Mouse (Mus musculus) forebrain, embryonic 10.5 days (tissue): Measurements from ENCODE around the gene Mrnip. TPM values are rescaled to one million over a fixed set of nuclear protein-coding genes. Genes with fewer than 3 reads are reported as not detected.

Experiments used
- DNase-seq: peaks from one replicate; pipeline ENCODE4 v3.0.0-alpha.2; 2017; ENCODE audit warnings: low spot score; ENCODE audit errors: extremely low spot score
- H3K27ac ChIP-seq: fragments of 300-500 bp; sonication (generic); 2 replicates; pipeline ENCODE4 v1.5.1; 2016; ENCODE audit warnings: mild to moderate bottlenecking
- H3K27me3 ChIP-seq: fragments of 300-500 bp; sonication (generic); 2 replicates; pipeline ENCODE4 v1.6.1; 2016; ENCODE audit warnings: mild to moderate bottlenecking; ENCODE audit not compliant: poor library complexity, severe bottlenecking
- H3K36me3 ChIP-seq: fragments of 300-500 bp; sonication (generic); replicated peaks from 2 replicates; pipeline ENCODE4 v1.6.1; 2016; ENCODE audit warnings: mild to moderate bottlenecking, moderate library complexity
- H3K4me1 ChIP-seq: fragments of 300-500 bp; sonication (generic); 2 replicates; pipeline ENCODE4 v1.6.1; 2016
- H3K4me3 ChIP-seq: fragments of 300-500 bp; sonication (generic); 2 replicates; pipeline ENCODE4 v1.5.1; 2016; ENCODE audit warnings: mild to moderate bottlenecking, moderate library complexity
- H3K9me3 ChIP-seq: fragments of 300-500 bp; sonication (generic); 2 replicates; pipeline ENCODE4 v1.6.1; 2016; ENCODE audit warnings: mild to moderate bottlenecking, moderate library complexity
- WGBS: fragments of 180-500 bp; shearing (Covaris S2); methylation state at CpG from one replicate; pipeline ENCODE4 v1.1.7; 2016; 5-methylcytosine and 5-hydroxymethylcytosine counted together
- polyA plus RNA-seq: library from polyadenylated mRNA; unstranded; fragments of >200 nt; fragmentation: Nextera tagmentation; extraction: Ambion mirVana; gene quantifications from 2 replicates; pipeline ENCODE4 v1.2.1, GENCODE M21; 2016

Mrnip gene
- polyA plus RNA-seq, 1 experiment from 2014 or later: 25.9 TPM

GRCm38 (mm10) chr11:50168352-50168751 is 5.9 kb upstream of the Mrnip start:
- H3K4me3 ChIP-seq: no peak overlapping the region
- no peaks in the 10 kb centered on the region for H3K9me3 ChIP-seq
- H3K27me3 ChIP-seq: no peaks in the 10 kb centered on the region
- no peak overlapping the region for H3K27ac ChIP-seq
- no peaks in the 10 kb centered on the region for H3K4me1 ChIP-seq
- H3K36me3 ChIP-seq: peaks cover 68% of the 10 kb centered on the region
- WGBS: 92% methylated on average over 5 of the region's 5 CpGs
- DNase-seq: no peak

GRCm38 (mm10) chr11:50174730-50175187 is 515 bp downstream of the Mrnip start:
- H3K4me3 ChIP-seq: peak overlapping the region; percentile 73
- peak; percentile 96 for DNase-seq
- H3K27ac ChIP-seq: peak overlapping the region; percentile 89
- H3K36me3 ChIP-seq: peaks cover 38% of the 10 kb centered on the region
- no peaks in the 10 kb centered on the region for H3K9me3 ChIP-seq
- peaks cover 7% of the 10 kb centered on the region for H3K4me1 ChIP-seq
- H3K27me3 ChIP-seq: no peaks in the 10 kb centered on the region
- WGBS: under 1% methylated on average over 27 of the region's 27 CpGs

- DNase-seq: no peak
- Histone ChIP-seq H3K27me3 (no peaks in the 10 kb centered on the region), H3K4me3 (no peak overlapping the region), H3K36me3 (peaks cover 24% of the 10 kb centered on the region), H3K4me1 (peaks cover 7% of the 10 kb centered on the region), H3K27ac (no peak overlapping the region), H3K9me3 (no peaks in the 10 kb centered on the region)
- 87% methylated on average over 3 of the region's 3 CpGs for WGBS
Observed at GRCm38 (mm10) chr11:50176351-50176750, 2.1 kb downstream of the Mrnip start.

DNA sequence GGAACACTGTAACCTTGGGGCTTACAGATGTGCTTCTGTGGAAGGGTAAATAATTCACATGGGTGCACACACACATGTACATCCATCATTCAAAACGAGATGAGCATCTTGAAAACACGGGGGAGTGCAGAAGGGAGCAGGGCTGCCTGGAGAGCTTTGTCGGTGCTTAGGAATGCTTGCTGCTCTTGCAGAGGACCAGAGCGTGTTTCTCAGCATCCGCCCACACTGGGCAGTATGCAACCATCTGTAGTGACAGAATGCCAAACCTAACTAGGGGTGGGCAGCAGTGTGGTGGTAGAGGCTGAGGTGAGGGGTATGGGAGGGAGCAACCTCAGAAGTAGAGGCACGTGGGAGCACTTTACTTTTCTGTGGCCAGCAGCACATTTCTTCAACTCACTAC is 2.9 kb downstream of the Mrnip start:
- no peak overlapping the region for H3K27ac ChIP-seq
- DNase-seq: no peak
- H3K4me1 ChIP-seq: peaks cover 7% of the 10 kb centered on the region
- peaks cover 17% of the 10 kb centered on the region for H3K36me3 ChIP-seq
- WGBS: 82% methylated on average over 6 of the region's 6 CpGs
- H3K9me3 ChIP-seq: no peaks in the 10 kb centered on the region
- H3K27me3 ChIP-seq: no peaks in the 10 kb centered on the region
- H3K4me3 ChIP-seq: no peak overlapping the region

GRCm38 (mm10) chr11:50178532-50179488 is 4.6 kb downstream of the Mrnip start:
- H3K4me1 ChIP-seq: peaks cover 7% of the 10 kb centered on the region
- peaks cover 30% of the 10 kb centered on the region for H3K36me3 ChIP-seq
- whole genome bisulfite sequencing: 81% methylated on average over 5 of the region's 5 CpGs
- no peak overlapping the region for H3K4me3 ChIP-seq
- no peaks in the 10 kb centered on the region for H3K9me3 ChIP-seq
- DNase-seq: no peak
- H3K27ac ChIP-seq: no peak overlapping the region
- H3K27me3 ChIP-seq: no peaks in the 10 kb centered on the region

DNA sequence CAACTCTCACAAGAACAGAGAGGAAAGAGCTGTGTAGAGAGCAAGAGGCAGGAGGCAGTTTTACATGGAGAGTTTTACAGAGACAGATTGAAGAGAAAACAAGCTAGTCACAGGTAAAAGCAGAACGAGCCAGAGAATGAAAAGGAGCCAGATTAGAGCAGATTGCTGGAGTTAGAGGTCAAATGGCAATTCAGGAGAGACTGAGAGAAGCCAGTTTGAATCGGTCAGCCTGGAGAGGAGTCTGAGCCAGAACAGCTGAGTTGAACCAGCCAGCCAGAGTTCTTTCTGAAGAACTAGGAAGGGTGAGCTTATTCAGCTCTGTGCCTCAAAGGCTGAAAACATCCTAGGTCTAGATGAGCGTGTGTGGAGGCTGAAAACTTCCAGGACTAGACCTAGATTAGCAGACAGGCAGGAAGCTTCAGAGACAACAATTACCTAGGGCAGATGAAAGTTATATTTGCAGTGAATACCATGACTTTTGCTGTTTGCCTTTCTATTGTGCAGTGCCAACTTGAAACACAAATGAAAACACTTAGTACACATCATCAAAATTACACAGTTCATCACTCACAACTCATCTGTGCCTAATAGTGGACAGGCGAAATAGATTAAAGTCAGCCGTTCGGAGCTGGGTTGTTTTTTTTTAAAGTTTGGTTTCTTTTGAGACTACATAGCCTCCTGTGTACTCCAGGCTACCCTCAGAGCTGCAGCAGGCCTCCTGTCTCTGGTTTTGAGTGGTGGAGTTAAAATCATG is 6.4 kb downstream of the Mrnip start:
- WGBS: 82% methylated on average over 6 of the region's 6 CpGs
- Histone ChIP-seq H3K4me1 (peaks cover under 1% of the 10 kb centered on the region), H3K9me3 (no peaks in the 10 kb centered on the region), H3K27ac (no peak overlapping the region), H3K27me3 (no peaks in the 10 kb centered on the region), H3K4me3 (no peak overlapping the region), H3K36me3 (peaks cover 31% of the 10 kb centered on the region)
- no peak for DNase-seq

- WGBS: 90% methylated on average over 4 of the region's 4 CpGs
- no peak for DNase-seq
- Histone ChIP-seq H3K27me3 (no peaks in the 10 kb centered on the region), H3K36me3 (peaks cover 28% of the 10 kb centered on the region), H3K4me3 (no peak overlapping the region), H3K27ac (no peak overlapping the region), H3K9me3 (no peaks in the 10 kb centered on the region), H3K4me1 (no peaks in the 10 kb centered on the region)
Observed at GRCm38 (mm10) chr11:50182702-50183101, 8.5 kb downstream of the Mrnip start.

DNA sequence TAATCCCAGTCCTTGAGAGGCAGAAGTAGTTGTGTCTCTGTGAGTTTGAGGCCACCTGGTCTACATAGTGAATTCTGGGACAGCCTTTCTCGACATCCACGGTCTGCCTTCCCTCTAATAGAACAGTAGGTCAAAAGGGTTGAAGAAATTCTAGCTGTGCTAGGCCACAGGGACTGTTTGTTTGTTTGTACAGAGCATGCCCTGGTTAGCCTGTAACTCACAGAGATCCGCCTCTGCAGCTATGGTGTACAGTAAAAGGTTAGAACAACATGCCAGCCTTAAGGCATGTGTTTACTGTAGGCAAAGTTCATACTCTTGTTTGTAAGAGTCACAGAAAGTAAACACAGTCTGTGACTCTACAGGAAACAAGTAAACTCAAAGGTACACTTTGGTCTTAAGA is 10.5 kb downstream of the Mrnip start:
- H3K27me3 ChIP-seq: no peaks in the 10 kb centered on the region
- H3K27ac ChIP-seq: no peak overlapping the region
- H3K4me1 ChIP-seq: no peaks in the 10 kb centered on the region
- H3K4me3 ChIP-seq: no peak overlapping the region
- WGBS: 89% methylated on average over 3 of the region's 3 CpGs
- DNase-seq: no peak
- peaks cover 26% of the 10 kb centered on the region for H3K36me3 ChIP-seq
- no peaks in the 10 kb centered on the region for H3K9me3 ChIP-seq

DNA sequence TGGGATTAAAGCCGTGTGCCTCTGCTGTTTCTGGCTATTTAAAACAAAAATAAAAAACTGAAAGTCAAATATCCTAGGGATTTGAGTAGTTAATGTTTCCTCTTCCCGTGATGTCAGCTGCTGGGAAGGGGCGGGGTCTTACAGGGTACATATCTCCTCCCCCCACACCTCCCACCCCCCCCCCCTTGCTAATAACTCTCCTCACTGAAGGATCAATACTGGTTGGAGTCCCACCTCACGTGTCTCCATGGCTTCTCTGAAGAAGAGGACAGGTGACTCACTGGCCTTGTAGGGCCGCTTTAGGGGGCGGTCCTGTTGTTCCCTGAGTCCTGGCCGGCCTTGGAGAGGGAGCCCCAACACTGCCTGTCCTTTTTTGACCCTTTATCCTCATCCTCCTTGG is 14.4 kb downstream of the Mrnip start:
- no peak overlapping the region for H3K27ac ChIP-seq
- no peak for DNase-seq
- no peak overlapping the region for H3K4me3 ChIP-seq
- H3K9me3 ChIP-seq: no peaks in the 10 kb centered on the region
- H3K27me3 ChIP-seq: no peaks in the 10 kb centered on the region
- H3K4me1 ChIP-seq: no peaks in the 10 kb centered on the region
- 79% methylated on average over 7 of the region's 7 CpGs for WGBS
- H3K36me3 ChIP-seq: peaks cover 14% of the 10 kb centered on the region

- H3K4me1 ChIP-seq: no peaks in the 10 kb centered on the region
- 93% methylated on average over 4 of the region's 4 CpGs for WGBS
- DNase-seq: no peak
- no peaks in the 10 kb centered on the region for H3K9me3 ChIP-seq
- H3K27ac ChIP-seq: no peak overlapping the region
- H3K27me3 ChIP-seq: no peaks in the 10 kb centered on the region
- no peak overlapping the region for H3K4me3 ChIP-seq
- peaks cover 20% of the 10 kb centered on the region; the same call in 1 of the 2 replicates for H3K36me3 ChIP-seq
Observed at GRCm38 (mm10) chr11:50190362-50190761, 16.1 kb downstream of the Mrnip start.

- no peak for DNase-seq
- no peaks in the 10 kb centered on the region for H3K9me3 ChIP-seq
Observed at GRCm38 (mm10) chr11:50192278-50192677, 18.0 kb downstream of the Mrnip start.

DNA sequence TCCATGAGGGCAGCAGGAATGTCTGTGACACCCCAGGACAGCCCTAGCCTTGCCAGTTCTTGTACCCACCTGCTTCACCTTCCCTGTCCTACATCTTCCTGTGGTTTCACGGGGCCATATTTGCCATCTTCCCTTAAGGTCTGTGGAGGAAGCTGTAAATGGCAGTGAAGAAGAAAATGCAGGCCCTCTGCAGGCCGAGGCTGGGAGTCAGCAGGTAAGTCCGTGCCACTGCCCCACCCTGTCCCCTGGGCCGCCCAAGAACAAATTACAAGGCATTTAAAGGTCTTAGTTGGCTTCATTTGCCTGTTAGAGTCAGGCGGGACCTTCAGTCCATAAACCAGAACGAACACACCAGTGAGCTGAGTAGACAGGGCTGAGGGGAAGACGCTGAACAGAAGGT is 19.8 kb downstream of the Mrnip start:
- no peaks in the 10 kb centered on the region for H3K4me1 ChIP-seq
- H3K27ac ChIP-seq: no peak overlapping the region
- peaks cover 41% of the 10 kb centered on the region for H3K36me3 ChIP-seq
- WGBS: 83% methylated on average over 7 of the region's 7 CpGs
- DNase-seq: no peak
- H3K27me3 ChIP-seq: no peaks in the 10 kb centered on the region
- H3K4me3 ChIP-seq: no peak overlapping the region
- no peaks in the 10 kb centered on the region for H3K9me3 ChIP-seq

More at GRCm38 (mm10) chr11:50192278-50192677, 18.0 kb downstream of the Mrnip start:
- no peaks in the 10 kb centered on the region for H3K4me1 ChIP-seq
- H3K36me3 ChIP-seq: peaks cover 34% of the 10 kb centered on the region
- 97% methylated on average over 3 of the region's 3 CpGs for WGBS
- no peaks in the 10 kb centered on the region for H3K27me3 ChIP-seq
- no peak overlapping the region for H3K27ac ChIP-seq
- H3K4me3 ChIP-seq: no peak overlapping the region

DNA sequence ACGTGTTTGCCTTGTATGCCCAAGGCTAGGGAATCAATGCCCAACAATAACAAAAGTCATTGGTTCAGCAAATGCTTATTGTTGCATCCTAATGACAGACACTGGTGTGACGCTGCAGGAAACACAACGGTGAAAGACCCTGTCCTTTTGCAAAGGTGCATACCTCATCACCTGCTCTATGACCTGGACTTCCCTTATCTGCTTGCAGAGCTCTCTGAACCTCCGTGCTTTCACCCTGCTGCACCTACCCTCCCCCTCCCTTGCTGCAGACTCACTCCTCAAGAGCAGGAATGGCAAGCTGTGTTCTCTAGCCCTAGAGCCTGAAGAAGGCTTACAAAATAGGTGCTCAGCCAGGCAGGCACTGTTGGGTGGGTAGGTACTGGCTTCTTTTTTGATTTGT is 20.5 kb downstream of the Mrnip start:
- H3K4me3 ChIP-seq: no peak overlapping the region
- DNase-seq: no peak
- no peak overlapping the region for H3K27ac ChIP-seq
- no peaks in the 10 kb centered on the region for H3K9me3 ChIP-seq
- no peaks in the 10 kb centered on the region for H3K4me1 ChIP-seq
- WGBS: 87% methylated on average over 4 of the region's 4 CpGs
- H3K36me3 ChIP-seq: peaks cover 48% of the 10 kb centered on the region
- no peaks in the 10 kb centered on the region for H3K27me3 ChIP-seq
